In genomic region chr15:99127851-99128522, GRCm38 (mm10) we compare ENCODE assay signal across 9 mouse cellular contexts. TPM values are rescaled to one million over a fixed set of nuclear protein-coding genes. Genes with fewer than 3 reads are reported as not detected.
DNase-seq lines count a peak whose midpoint lies in the region; ATAC-seq and TF ChIP-seq lines count a peak whose summit lies in the region.
"Had no signal": no experiment of that assay in that cellular context is flagged by ENCODE, and none has a peak within 500 bp of the region (broad histone marks: within the 10 kb centered on the region; RNA-seq: fewer than 3 reads in every experiment).

No protein-coding gene starts in this region.

- H3K27ac ChIP-seq in lung, embryonic 16.5 days (ENCODE audit: low read length): no peak overlapping the region
- no peak overlapping the region for H3K27ac ChIP-seq in hindbrain, embryonic 11.5 days (ENCODE audit: low read depth, low read length)
- no peak overlapping the region for H3K27ac ChIP-seq in liver, embryonic 15.5 days (replicated peaks)
- H3K27ac ChIP-seq in cerebellum, adult 2 months (ENCODE audit: insufficient read depth, low read length): no peak overlapping the region

- no peak for DNase-seq in lung, postnatal 14 days
- DNase-seq in hindbrain, embryonic 11.5 days (ENCODE audit: low spot score): no peak
- no peak for DNase-seq in cerebellum, adult 2 months
- no peak for DNase-seq in left cerebral cortex, adult 18-20 months (ENCODE audit: low spot score in 2 of 2)
- DNase-seq in right cerebral cortex, adult 18-20 months: no peak

- no peak for TF ChIP-seq POLR2A in cerebellum, adult 2 months (IDR thresholded peaks at IDR 0.05; ENCODE audit: borderline replicate concordance, insufficient read depth, low read length)

- H3K4me1 ChIP-seq in lung, embryonic 16.5 days (replicated peaks; ENCODE audit: control insufficient read depth, insufficient read depth, low read length): peaks cover 21% of the 10 kb centered on the region
- peaks cover 3% of the 10 kb centered on the region for H3K4me1 ChIP-seq in hindbrain, embryonic 11.5 days (replicated peaks; ENCODE audit: control insufficient read depth, insufficient read depth, low read length)
- peaks cover 23% of the 10 kb centered on the region for H3K4me1 ChIP-seq in liver, embryonic 15.5 days (replicated peaks)
- no peaks in the 10 kb centered on the region for H3K4me1 ChIP-seq in cerebellum, adult 2 months (ENCODE audit: control insufficient read depth, insufficient read depth, low read length)

- TF ChIP-seq CTCF in cerebellum, adult 2 months (IDR thresholded peaks at IDR 0.05; ENCODE audit: borderline replicate concordance, insufficient read depth, low read depth, low read length): no peak

- no peak for ATAC-seq in lung, embryonic 16.5 days (ENCODE audit: low read depth)
- ATAC-seq in hindbrain, embryonic 11.5 days (ENCODE audit: low FRiP score): no peak
- ATAC-seq in liver, embryonic 15.5 days (ENCODE audit: insufficient read depth): no peak

- peak overlapping the region; percentile 85 for H3K4me2 ChIP-seq in lung, embryonic 16.5 days (ENCODE audit: low read depth, low read length)
- peak overlapping the region; percentile 70 for H3K4me2 ChIP-seq in hindbrain, embryonic 11.5 days (replicated peaks; ENCODE audit: low read depth, low read length)
- peak overlapping the region; percentile 93 for H3K4me2 ChIP-seq in liver, embryonic 15.5 days

- 0 out of 2 replicates have a peak overlapping the region, but pooled peaks have one; percentile 17 for H3K9ac ChIP-seq in lung, embryonic 16.5 days (ENCODE audit: low read length)
- H3K9ac ChIP-seq in hindbrain, embryonic 11.5 days (ENCODE audit: low read depth, low read length): peak overlapping the region; percentile 47; the same call in 1 of the 2 replicates
- no peak overlapping the region for H3K9ac ChIP-seq in liver, embryonic 15.5 days

- 64% methylated on average over 6 of the region's 6 CpGs for WGBS in lung, embryonic 16.5 days
- WGBS in hindbrain, embryonic 11.5 days: 66% methylated on average over 6 of the region's 6 CpGs
- WGBS in liver, embryonic 15.5 days (ENCODE audit: insufficient replicate concordance): 42% methylated on average over 6 of the region's 6 CpGs
- 77% methylated on average over 6 of the region's 6 CpGs for WGBS in cerebellum, adult 2 months

- no peaks in the 10 kb centered on the region for H3K27me3 ChIP-seq in lung, embryonic 16.5 days (ENCODE audit: control insufficient read depth, insufficient read depth, low read depth, low read length)
- H3K27me3 ChIP-seq in hindbrain, embryonic 11.5 days (ENCODE audit: control insufficient read depth, insufficient read depth, low read length): no peaks in the 10 kb centered on the region
- H3K27me3 ChIP-seq in liver, embryonic 15.5 days: peaks cover 33% of the 10 kb centered on the region
- no peaks in the 10 kb centered on the region for H3K27me3 ChIP-seq in cerebellum, adult 2 months (ENCODE audit: control insufficient read depth, insufficient read depth, low read length)

- H3K4me3 ChIP-seq in lung, embryonic 16.5 days (ENCODE audit: low read length): peak overlapping the region; percentile 81; the same call in 1 of the 2 replicates
- H3K4me3 ChIP-seq in hindbrain, embryonic 11.5 days (ENCODE audit: low read depth, low read length): peak overlapping the region; percentile 88
- peak overlapping the region; percentile 71; the same call in 1 of the 2 replicates for H3K4me3 ChIP-seq in liver, embryonic 15.5 days (replicated peaks)
- no peak overlapping the region for H3K4me3 ChIP-seq in cerebellum, adult 2 months (replicated peaks; ENCODE audit: insufficient read depth, low read depth, low read length)

- no peaks in the 10 kb centered on the region for H3K9me3 ChIP-seq in lung, embryonic 16.5 days (ENCODE audit: control insufficient read depth, low read length)
- no peaks in the 10 kb centered on the region for H3K9me3 ChIP-seq in hindbrain, embryonic 11.5 days (ENCODE audit: control insufficient read depth, low read length)
- H3K9me3 ChIP-seq in liver, embryonic 15.5 days (replicated peaks): no peaks in the 10 kb centered on the region
- H3K9me3 ChIP-seq: megakaryocyte, embryonic 14.5 days had no signal

- H3K36me3 ChIP-seq in lung, embryonic 16.5 days (ENCODE audit: control insufficient read depth, insufficient read depth, low read length): no peaks in the 10 kb centered on the region
- H3K36me3 ChIP-seq in hindbrain, embryonic 11.5 days (ENCODE audit: control insufficient read depth, insufficient read depth, low read length): no peaks in the 10 kb centered on the region
- H3K36me3 ChIP-seq in liver, embryonic 15.5 days (replicated peaks): no peaks in the 10 kb centered on the region

RNA-seq across cellular contexts. Expression of gene Spats2, which starts 2.3 kb away (rescaled TPM):
- polyA plus RNA-seq in lung, embryonic 16.5 days (2015; fragmentation: Nextera tagmentation; extraction: Ambion mirVana): 27.1 and 30.1 TPM in 2 replicates
- polyA plus RNA-seq in hindbrain, embryonic 11.5 days (2014; fragmentation: Nextera tagmentation; extraction: Ambion mirVana): 59.5 and 64.9 TPM in 2 replicates
- 6.7 and 7.7 TPM in 2 replicates for polyA plus RNA-seq in liver, embryonic 15.5 days (2015; fragmentation: Nextera tagmentation; extraction: Ambion mirVana)
- 26.7 and 26.9 TPM in 2 replicates for polyA plus RNA-seq in cerebellum, adult 2 months (2012; rRNA removed)
- 10 to 100 TPM; 32.5 to 33.5 TPM for total RNA-seq in left cerebral cortex, adult 18-20 months (2021)
- total RNA-seq: hematopoietic stem cell, adult 5-6 weeks had no signal

RNA-seq across cellular contexts. Expression of gene Dnajc22, which starts 35.0 kb away (rescaled TPM):
- 1.6 and 2.4 TPM in 2 replicates for polyA plus RNA-seq in lung, embryonic 16.5 days (2015; fragmentation: Nextera tagmentation; extraction: Ambion mirVana)
- 1.2 and 3.3 TPM in 2 replicates for polyA plus RNA-seq in hindbrain, embryonic 11.5 days (2014; fragmentation: Nextera tagmentation; extraction: Ambion mirVana)
- polyA plus RNA-seq in liver, embryonic 15.5 days (2015; fragmentation: Nextera tagmentation; extraction: Ambion mirVana): 18.1 and 21.5 TPM in 2 replicates
- polyA plus RNA-seq in cerebellum, adult 2 months (2012; rRNA removed): 0.13 TPM in 1 of 2 replicates, not detected in the other
- not detected for total RNA-seq in left cerebral cortex, adult 18-20 months (2021)
- total RNA-seq: hematopoietic stem cell, adult 5-6 weeks had no signal

RNA-seq across cellular contexts. Expression of gene C1ql4, which starts 40.4 kb away (rescaled TPM):
- not detected in 2 replicates for polyA plus RNA-seq in lung, embryonic 16.5 days (2015; fragmentation: Nextera tagmentation; extraction: Ambion mirVana)
- polyA plus RNA-seq in hindbrain, embryonic 11.5 days (2014; fragmentation: Nextera tagmentation; extraction: Ambion mirVana): 10.2 and 12.4 TPM in 2 replicates
- polyA plus RNA-seq in liver, embryonic 15.5 days (2015; fragmentation: Nextera tagmentation; extraction: Ambion mirVana): not detected in 2 replicates
- polyA plus RNA-seq in cerebellum, adult 2 months (2012; rRNA removed): 1.3 and 1.6 TPM in 2 replicates
- total RNA-seq in left cerebral cortex, adult 18-20 months (2021): not detected
- total RNA-seq: hematopoietic stem cell, adult 5-6 weeks had no signal

RNA-seq across cellular contexts. Expression of gene Troap, which starts 53.6 kb away (rescaled TPM):
- 39.5 and 41.1 TPM in 2 replicates for polyA plus RNA-seq in lung, embryonic 16.5 days (2015; fragmentation: Nextera tagmentation; extraction: Ambion mirVana)
- polyA plus RNA-seq in hindbrain, embryonic 11.5 days (2014; fragmentation: Nextera tagmentation; extraction: Ambion mirVana): 19.1 and 22.9 TPM in 2 replicates
- 14.6 and 15.9 TPM in 2 replicates for polyA plus RNA-seq in liver, embryonic 15.5 days (2015; fragmentation: Nextera tagmentation; extraction: Ambion mirVana)
- 0.07 and 0.22 TPM in 2 replicates for polyA plus RNA-seq in cerebellum, adult 2 months (2012; rRNA removed)
- not detected for total RNA-seq in left cerebral cortex, adult 18-20 months (2021)
